Mouse (Mus musculus) adrenal gland, adult (tissue): ENCODE measurements around the gene Pgbd5.
A peak's percentile ranks its signal among the peaks of the same experiment; 100 is the strongest.

Experiments used
- DNase-seq, 2 experiments: peaks; one replicate each; pipeline ENCODE4 v3.0.0; 2022 to 2023; ENCODE audit warnings: low spot score in 1 of 2; ENCODE audit not compliant: inconsistent age in 2 of 2

Gene Pgbd5

GRCm38 (mm10) chr8:124392271-124393012, 47.0 kb downstream of the Pgbd5 start:
- DNase-seq: no peak

DNA sequence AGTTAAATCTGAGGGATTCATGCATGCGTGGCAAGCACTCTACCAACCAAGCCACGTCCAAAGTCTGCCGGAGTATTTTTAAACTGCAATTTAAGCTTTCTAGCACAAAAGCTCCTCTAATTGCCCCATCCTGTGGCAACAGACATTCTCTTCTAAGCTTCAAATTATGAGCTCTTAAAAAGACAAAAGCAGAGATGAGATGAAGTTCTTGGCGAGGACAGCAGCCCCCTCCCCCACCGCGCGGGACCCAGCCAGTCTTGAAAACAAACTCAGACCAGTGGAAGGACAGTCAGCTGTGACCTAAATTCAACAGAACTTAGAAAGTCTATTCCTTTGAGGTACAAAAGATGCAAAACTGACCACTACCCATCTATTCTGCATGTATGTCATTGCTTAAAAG, 48.3 kb downstream of the Pgbd5 start:
- DNase-seq: no peak

- DNase-seq: no peak
Measured at GRCm38 (mm10) chr8:124389495-124389894, 50.0 kb downstream of the Pgbd5 start.

DNA sequence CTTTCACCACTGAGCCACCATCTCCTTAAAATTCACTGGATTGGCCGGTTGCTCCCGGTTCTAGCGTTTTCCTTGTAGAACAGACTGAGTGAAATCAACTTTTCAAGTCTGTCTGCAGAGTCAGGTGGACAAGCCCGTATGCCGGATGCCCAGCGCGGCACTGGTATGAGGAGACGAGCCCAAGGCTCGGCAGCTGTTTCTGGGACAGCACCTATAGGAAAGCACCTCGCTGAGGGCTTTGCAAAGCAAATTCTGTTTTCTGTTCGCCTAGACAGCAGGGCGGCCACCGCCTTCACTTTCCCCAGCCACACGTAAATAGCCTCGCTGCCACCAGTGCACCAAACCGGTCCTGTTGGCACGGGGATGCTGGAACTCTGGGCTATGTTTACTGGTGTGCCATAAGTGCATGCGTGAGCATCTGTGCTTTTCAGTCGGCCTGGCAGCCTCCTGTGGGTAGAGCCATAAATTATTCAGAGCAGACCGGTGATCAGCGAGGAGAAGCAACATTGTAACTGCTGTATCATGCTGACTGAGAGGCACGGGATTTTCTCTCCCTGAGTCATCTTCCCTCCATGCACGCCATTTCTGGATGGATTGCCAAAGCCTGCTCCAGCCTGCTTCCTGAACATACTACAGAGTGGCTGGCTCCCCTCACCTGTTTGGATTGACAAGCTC, 53.1 kb downstream of the Pgbd5 start:
- peak; percentile 75 to 81 for DNase-seq

DNA sequence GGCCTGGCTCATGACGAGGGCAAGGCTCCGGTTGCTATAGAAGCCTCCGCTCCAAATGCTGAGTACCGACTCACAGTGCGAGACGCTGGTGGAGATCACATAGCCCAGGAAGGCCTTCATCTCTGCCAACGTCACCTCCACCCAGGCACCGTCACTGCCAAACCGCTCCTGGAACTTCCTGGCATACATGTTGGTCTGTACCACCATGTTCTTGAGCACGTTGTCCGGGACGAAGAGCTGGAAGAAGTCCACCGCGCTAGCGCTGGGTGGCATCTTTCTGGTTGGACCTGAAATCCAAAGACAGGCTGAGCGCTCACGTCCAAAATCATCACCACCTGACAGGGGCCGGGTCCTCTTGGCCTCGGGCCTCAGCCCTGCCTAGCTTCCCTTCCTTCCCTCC, 55.1 kb downstream of the Pgbd5 start:
- no peak for DNase-seq

DNA sequence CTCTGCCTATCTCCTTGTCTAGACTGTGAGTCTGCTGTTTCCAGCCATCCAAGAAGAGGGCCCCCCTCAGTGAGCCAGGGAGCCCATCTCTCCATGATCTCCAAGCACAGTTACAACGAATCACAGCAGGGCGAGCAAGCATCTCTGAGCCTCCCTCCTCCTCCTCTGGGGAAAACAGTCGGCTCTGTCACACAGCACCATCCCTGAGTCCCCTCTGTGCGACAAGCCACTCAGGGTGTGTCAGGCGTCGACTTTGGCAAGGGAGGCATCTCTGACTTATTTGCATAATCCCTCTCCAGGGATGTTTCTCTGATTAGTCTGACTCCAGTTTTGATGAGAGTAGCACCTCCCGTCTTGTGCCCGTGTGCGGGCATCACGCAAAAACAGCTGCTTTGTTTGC, 57.2 kb downstream of the Pgbd5 start:
- DNase-seq: no peak

GRCm38 (mm10) chr8:124379289-124379688, 60.2 kb downstream of the Pgbd5 start:
- DNase-seq: peak in 1 of 2 experiments; percentile 56

DNA sequence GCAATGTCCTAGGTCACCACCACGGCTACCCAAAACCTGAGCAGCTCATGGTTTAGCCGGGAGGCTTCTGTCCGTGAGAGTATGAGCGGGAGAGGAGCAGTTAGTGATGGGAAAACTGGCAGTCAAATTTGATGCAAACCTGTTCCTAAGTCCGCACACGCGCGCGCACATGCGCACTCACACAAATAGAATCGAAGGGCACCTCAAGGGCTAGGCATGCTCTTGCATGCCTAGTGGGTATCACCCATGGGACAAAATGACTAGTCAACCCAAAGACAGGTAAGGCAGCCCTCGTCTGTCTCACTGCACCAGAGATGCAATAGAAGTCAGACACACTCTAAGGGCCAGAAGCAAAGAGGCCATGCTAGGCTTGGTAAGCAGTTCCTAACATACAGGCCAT, 63.1 kb downstream of the Pgbd5 start:
- no peak for DNase-seq

- no peak for DNase-seq
Measured at GRCm38 (mm10) chr8:124375727-124376126, 63.7 kb downstream of the Pgbd5 start.

DNA sequence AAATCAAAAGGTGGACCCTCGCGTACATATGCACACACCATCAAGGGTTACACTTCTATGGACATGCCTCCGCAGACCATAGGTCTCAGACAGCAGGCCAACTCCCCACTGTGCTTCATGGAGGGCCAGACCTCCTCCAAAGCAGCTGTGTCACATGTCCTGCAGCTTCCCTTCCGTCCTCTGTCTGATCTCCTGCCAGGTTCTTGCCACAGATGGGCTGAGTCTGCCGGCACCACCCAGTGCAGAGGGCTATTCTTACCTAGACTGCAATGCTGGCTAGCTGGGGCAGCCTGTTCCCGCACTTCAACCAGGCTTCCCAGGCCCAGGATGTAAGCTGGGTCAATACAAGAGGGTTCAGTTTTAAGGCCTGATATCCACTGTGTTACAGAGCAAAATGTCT, 64.3 kb downstream of the Pgbd5 start:
- peak; percentile 46 to 58 for DNase-seq

DNA sequence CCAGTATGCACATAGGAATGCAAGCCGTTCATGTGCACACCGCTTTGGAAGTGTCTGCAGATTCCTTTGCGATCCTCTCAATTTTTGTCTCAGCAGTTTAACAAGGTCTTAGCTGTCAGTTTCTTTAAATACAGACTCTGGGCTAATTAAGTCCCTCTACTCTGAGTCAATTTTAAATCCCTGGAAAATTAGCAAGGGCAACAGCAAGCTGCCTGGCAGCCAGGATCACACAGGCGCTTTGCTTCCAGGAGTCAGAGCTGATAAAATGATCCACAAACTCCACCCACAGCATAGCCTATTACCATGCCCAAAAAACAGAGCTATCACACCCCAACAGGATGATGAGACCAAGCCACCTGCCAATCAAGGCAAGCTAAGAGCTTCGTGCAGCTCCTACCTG, 65.7 kb downstream of the Pgbd5 start:
- no peak for DNase-seq

GRCm38 (mm10) chr8:124371410-124372123, 67.9 kb downstream of the Pgbd5 start:
- DNase-seq: no peak

DNA sequence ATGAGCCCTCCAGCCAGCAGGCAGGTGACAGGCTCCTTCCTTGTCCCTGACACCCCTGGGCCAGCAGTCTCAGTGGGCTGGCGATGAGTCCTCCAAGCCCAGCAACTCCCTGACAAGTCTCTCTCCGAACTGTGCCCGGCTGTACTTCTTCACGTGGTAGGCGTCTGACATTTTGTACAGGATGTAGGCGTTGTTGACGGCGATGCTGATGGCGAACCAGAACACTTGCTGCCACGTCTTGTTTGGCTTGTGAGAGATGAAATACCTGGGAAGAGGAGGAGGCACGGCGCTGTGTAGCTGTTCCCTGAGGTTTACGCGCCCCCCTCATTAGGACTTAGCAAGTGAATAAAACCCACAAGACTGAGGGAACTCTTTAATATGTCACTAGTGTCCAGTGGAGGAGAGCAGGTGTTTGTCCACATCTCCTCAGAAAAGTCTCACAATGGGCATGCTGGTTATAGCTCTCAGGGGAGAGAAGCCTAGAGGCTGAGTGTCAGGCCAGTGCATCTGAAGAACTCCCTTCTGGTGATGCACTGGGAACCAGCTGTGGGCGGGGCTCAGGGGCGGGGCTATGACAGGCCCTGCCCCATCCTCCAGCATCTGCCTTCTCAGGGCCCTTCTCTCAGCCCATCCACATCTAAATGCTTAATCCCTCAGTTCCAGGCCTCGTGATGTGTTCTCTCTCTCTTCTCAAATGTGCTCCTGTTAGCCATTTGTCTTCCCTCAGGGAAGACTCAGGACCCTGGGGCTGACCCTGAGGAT, 68.9 kb downstream of the Pgbd5 start:
- no peak for DNase-seq

GRCm38 (mm10) chr8:124368213-124368612, 71.2 kb downstream of the Pgbd5 start:
- DNase-seq: peak; percentile 50 to 84

GRCm38 (mm10) chr8:124363337-124363736, 76.1 kb downstream of the Pgbd5 start:
- DNase-seq: no peak

- no peak for DNase-seq
Measured at GRCm38 (mm10) chr8:124362589-124362988, 76.9 kb downstream of the Pgbd5 start.

- no peak for DNase-seq
Measured at GRCm38 (mm10) chr8:124361773-124362427, 77.6 kb downstream of the Pgbd5 start.

DNA sequence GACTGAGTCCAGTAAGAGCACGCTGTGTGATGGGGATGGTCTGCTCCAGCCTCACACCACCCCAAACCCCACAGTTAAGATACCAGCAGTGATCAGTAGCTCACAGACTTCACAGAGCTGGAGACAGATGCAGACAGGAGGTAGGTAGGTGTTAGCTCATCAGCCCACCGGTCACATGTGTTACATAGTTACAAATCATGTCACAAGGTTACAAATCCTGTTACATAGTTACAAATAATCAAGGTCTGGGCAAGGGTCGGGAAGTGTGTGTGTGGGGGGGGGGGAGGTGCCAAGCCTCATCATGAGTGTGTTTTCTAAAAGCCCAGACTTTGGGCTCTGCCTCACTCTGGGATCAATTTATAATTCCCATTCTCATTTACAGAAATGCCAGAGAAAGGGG, 78.5 kb downstream of the Pgbd5 start:
- no peak for DNase-seq

DNA sequence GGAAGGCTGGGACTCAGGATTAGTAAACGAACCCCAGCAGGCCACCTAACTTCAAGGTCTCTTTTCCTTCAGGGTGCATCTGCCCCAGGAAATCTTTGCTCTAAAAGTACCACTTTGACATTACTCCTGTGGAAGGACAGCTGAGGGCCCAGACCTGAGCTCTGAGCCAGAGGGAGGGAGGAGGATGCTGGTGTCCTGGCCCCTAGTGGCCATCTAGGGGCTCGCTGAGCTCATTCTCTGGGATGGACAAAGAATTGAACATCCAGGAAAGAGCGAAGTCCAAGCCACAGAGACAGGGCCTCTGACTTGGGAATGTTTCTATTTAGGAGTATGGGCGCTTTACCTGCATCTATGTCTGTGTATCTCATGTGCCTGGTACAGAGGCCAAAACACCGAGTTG, 87.8 kb downstream of the Pgbd5 start:
- no peak for DNase-seq

DNA sequence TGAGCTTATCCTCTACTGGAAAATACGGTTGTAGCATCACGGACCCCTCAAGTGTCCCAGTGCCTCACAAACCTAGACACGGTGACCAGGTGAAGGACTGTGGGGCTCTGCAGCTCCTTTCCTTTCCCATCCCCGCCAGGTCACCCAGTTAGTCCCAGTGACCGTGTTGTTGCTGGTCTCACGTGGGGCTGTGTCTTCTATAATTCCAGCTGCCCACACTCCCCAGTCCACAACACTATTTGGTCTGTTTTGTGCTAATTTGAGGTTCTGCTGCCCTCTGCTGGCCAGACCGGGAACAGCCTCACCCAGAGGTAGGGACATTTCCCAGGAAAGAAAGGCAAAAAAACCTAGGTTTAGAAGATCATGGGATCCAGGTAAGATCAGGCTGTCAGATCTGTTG, 89.8 kb downstream of the Pgbd5 start:
- peak; percentile 74 to 95 for DNase-seq

DNA sequence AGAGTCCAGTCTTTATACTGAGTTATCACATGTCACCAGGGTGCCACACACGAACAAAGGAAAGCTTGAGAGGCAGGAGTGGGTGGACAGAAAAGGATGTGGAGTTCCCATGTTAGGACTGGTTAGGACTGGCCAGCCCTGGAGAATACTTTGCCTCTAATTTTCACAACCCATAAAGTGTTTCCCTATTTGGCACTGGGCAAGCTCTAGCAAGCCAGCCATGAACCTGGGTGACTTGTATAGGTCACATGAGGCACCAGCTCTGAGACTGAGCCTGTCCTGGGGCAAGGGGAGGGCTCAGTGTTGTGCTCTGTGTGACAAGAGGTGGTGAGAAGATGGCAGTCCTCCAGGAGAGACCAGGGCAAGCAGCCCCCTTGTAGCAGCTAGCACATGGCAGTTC, 91.4 kb downstream of the Pgbd5 start:
- DNase-seq: no peak
